Mouse (Mus musculus) gastrocnemius, adult 2 months (tissue): Measurements from ENCODE around the gene Mras. TPM values are rescaled to one million over a fixed set of nuclear protein-coding genes. Genes with fewer than 3 reads are reported as not detected.

Experiments used
- DNase-seq: peaks from one replicate; pipeline ENCODE4 v3.0.0; 2022
- H3K27ac ChIP-seq: fragments of 200-600 bp; 2 replicates; pipeline ENCODE4 v1.8.1; 2022; ENCODE audit warnings: mild to moderate bottlenecking
- H3K4me3 ChIP-seq: fragments of 200-600 bp; 2 replicates; pipeline ENCODE4 v1.8.1; 2022; ENCODE audit warnings: mild to moderate bottlenecking, moderate library complexity
- CTCF ChIP-seq: fragments of 200-600 bp; IDR thresholded peaks from 2 replicates; pipeline ENCODE4 v1.8.1; 2022; ENCODE audit warnings: antibody characterized with exemption, mild to moderate bottlenecking, moderate library complexity
- intact Hi-C: fragments of 180-260 bp; cut with DNase I; formaldehyde crosslinking; loops from one replicate; pipeline ENCODE4 v1.15.1; 2025
- total RNA-seq, 2 experiments: library from RNA; stranded (reverse); gene quantifications; 2 replicates each; pipeline ENCODE4 v1.2.3; 2021

Gene Mras
- total RNA-seq, 2 experiments from 2014 or later: 5.0 to 5.7 TPM

GRCm38 (mm10) chr9:99365906-99366305 is 71.3 kb downstream of the Mras start:
- intact Hi-C loops: no loop called here

GRCm38 (mm10) chr9:99363076-99363475 is 74.1 kb downstream of the Mras start:
- TF ChIP-seq CTCF: no peak
- no peak for DNase-seq
- intact Hi-C loops: no loop called here
- no peak overlapping the region for H3K27ac ChIP-seq
- H3K4me3 ChIP-seq: no peak overlapping the region

More at GRCm38 (mm10) chr9:99365906-99366305, 71.3 kb downstream of the Mras start:
- no peak for DNase-seq
- Histone ChIP-seq H3K4me3 (no peak overlapping the region), H3K27ac (no peak overlapping the region)
- no peak for TF ChIP-seq CTCF

GRCm38 (mm10) chr9:99361946-99362345 is 75.2 kb downstream of the Mras start:
- no peak for DNase-seq
- intact Hi-C loops: no loop called here
- TF ChIP-seq CTCF: no peak
- H3K4me3 ChIP-seq: no peak overlapping the region
- H3K27ac ChIP-seq: no peak overlapping the region

DNA sequence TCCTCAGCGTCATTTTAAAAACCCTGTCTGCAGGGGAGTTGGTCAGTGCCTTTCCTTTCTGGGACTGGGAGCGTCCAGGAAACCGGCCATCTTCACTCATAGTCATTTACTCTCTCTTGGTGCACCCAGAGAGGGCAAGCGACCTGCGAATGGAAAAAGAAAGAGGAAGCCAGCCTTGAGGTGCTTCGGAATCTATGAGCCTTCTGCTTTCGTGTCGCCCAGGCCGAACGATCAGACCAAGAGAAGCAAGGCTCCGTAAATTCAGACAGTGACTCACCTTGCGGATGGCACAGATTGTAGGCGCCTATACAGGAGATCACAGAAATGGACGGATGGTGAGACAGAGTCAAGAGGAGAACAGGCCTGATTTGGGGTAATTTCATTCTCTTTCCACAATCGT is 78.2 kb downstream of the Mras start:
- intact Hi-C loops: no loop called here
- DNase-seq: no peak
- TF ChIP-seq CTCF: no peak
- Histone ChIP-seq H3K4me3 (no peak overlapping the region), H3K27ac (no peak overlapping the region)

- intact Hi-C loops: no loop called here
- H3K4me3 ChIP-seq: peak within 1 kb of the TSS; percentile 66
- TF ChIP-seq CTCF: no peak
- peak; percentile 38 for DNase-seq
- H3K27ac ChIP-seq: no peak within 1 kb of the TSS
These were observed 79.1 kb downstream of the Mras start, which contains the start of gene Esyt3 for GRCm38 (mm10) chr9:99357921-99358692. TSS of gene Esyt3 (minus strand) at chr9:99358557.

DNA sequence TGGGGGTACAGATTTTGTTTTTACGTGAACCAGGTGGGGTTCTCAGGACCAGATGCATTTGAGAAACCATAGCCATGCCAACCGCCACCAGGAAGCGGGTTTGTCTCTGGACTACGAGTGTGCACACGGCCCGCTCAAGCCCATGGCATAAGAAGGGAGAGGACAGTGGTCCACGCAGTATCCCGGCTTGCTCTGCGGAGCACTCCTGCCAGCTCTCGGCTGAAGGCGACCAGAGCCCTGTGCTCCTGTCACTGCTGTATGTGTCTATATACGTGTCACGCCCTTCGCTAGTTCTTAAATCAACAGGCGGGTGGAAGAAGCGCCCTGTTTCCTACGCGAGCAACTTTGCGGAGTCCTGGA is 79.6 kb downstream of the Mras start:
- TF ChIP-seq CTCF: no peak
- no peak overlapping the region for H3K27ac ChIP-seq

GRCm38 (mm10) chr9:99355971-99356370 is 81.2 kb downstream of the Mras start:
- Histone ChIP-seq H3K27ac (no peak overlapping the region), H3K4me3 (no peak overlapping the region)
- intact Hi-C loops: no loop called here
- no peak for TF ChIP-seq CTCF
- DNase-seq: no peak

More for the DNA sequence above, 79.6 kb downstream of the Mras start:
- H3K4me3 ChIP-seq: peak overlapping the region; percentile 66
- DNase-seq: no peak
- intact Hi-C loops: no loop called here

- Histone ChIP-seq H3K27ac (no peak overlapping the region), H3K4me3 (no peak overlapping the region)
- intact Hi-C loops: no loop called here
- no peak for DNase-seq
- TF ChIP-seq CTCF: no peak
These were observed 82.4 kb downstream of the Mras start for GRCm38 (mm10) chr9:99354796-99355195.

GRCm38 (mm10) chr9:99353390-99353789 is 83.8 kb downstream of the Mras start:
- Histone ChIP-seq H3K4me3 (no peak overlapping the region), H3K27ac (no peak overlapping the region)
- no peak for DNase-seq
- no peak for TF ChIP-seq CTCF
- intact Hi-C loops: no loop called here

GRCm38 (mm10) chr9:99352964-99353363 is 84.2 kb downstream of the Mras start:
- no peak for TF ChIP-seq CTCF
- no peak for DNase-seq
- H3K4me3 ChIP-seq: no peak overlapping the region
- H3K27ac ChIP-seq: no peak overlapping the region
- intact Hi-C loops: no loop called here

GRCm38 (mm10) chr9:99345351-99345792 is 91.8 kb downstream of the Mras start:
- Histone ChIP-seq H3K27ac (no peak overlapping the region), H3K4me3 (no peak overlapping the region)
- intact Hi-C loops: no loop called here
- DNase-seq: no peak
- TF ChIP-seq CTCF: no peak

GRCm38 (mm10) chr9:99341600-99341999 is 95.6 kb downstream of the Mras start:
- no peak for TF ChIP-seq CTCF
- no peak for DNase-seq
- intact Hi-C loops: no loop called here
- no peak overlapping the region for H3K27ac ChIP-seq
- no peak overlapping the region for H3K4me3 ChIP-seq

DNA sequence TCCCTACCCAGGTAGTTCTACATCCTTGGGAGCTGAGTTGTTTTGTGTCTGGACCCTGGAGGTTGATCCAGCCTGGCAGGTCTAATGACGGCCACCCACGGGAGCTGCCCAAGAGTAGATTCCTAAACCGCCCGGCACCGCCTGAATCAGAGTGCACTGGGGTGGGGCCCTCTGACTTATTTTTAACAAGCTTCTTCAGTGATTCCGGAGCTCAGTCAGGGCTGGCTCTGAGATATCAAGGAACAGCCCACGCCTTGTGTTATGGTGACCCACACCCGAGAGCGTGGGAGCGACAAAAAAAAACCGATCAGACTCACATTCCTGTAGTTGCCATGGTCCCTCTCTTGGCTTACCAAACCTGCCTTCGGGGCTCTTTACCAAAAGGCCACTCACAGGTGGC is 97.1 kb downstream of the Mras start:
- intact Hi-C loops: no loop called here
- TF ChIP-seq CTCF: no peak

GRCm38 (mm10) chr9:99339182-99339581 is 98.0 kb downstream of the Mras start:
- TF ChIP-seq CTCF: peak; percentile 42
- intact Hi-C loops: no loop called here
- no peak overlapping the region for H3K27ac ChIP-seq
- no peak overlapping the region for H3K4me3 ChIP-seq
- DNase-seq: no peak

More for the DNA sequence above, 97.1 kb downstream of the Mras start:
- DNase-seq: no peak
- no peak overlapping the region for H3K4me3 ChIP-seq
- no peak overlapping the region for H3K27ac ChIP-seq
